Mouse (Mus musculus) heart, adult 11 months (tissue): ENCODE measurements around the gene Ccdc65.

ENCODE experiments used
- DNase-seq: peaks from one replicate; pipeline ENCODE4 v3.0.0; 2022

The Ccdc65 gene

DNA sequence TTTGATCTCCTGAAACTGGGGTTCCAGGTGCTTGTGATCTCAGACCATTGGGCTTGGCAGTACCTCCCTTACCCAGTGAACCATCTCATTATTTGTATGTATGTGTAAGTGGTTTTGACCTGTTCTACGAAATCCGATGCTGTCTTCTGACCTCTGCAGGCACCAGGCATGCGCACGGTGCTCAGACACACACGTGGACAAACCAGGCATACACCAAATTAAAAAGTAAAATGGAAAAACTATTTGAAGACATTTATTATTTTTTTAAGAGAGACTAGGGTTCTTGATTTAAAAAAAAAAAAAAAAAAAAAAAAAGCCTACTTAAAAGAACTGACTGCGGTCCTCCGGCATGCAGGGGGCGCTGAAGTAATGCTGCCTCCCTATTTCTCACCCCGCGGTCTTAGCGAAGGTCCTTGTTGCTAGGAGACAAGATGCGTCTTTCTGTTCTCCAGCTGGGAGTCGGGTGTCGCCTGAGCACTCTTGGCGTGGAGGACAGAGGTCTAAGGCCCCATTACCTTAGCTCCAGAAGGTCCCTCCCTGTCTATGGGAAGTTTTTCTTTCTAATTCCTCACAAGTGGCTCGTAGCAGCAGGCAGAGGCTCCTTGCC is at the start of gene Ccdc65:
Ccdc65 (plus strand) TSS at position 442 of the 607 bp plus-strand sequence.
- peak; percentile 98 for DNase-seq

DNA sequence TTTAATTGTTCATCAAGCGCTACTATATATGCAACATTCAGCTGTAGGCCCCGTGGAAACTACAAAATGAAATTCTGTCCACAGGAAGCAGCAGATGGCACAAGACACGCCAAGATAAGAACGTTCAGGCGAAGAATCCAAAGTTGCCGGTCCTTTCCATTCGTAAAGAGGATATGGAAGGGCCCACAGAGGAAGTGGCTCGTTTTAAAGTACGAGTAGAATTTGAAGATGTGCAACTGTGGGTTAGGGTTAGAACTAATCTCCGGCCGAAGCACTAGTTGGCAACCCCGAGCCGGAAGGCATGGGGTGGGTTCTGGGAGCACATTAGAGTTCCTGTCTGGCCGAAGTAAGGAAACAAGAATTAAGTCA is 45.8 kb upstream of the Ccdc65 start:
- peak; percentile 86 for DNase-seq

DNA sequence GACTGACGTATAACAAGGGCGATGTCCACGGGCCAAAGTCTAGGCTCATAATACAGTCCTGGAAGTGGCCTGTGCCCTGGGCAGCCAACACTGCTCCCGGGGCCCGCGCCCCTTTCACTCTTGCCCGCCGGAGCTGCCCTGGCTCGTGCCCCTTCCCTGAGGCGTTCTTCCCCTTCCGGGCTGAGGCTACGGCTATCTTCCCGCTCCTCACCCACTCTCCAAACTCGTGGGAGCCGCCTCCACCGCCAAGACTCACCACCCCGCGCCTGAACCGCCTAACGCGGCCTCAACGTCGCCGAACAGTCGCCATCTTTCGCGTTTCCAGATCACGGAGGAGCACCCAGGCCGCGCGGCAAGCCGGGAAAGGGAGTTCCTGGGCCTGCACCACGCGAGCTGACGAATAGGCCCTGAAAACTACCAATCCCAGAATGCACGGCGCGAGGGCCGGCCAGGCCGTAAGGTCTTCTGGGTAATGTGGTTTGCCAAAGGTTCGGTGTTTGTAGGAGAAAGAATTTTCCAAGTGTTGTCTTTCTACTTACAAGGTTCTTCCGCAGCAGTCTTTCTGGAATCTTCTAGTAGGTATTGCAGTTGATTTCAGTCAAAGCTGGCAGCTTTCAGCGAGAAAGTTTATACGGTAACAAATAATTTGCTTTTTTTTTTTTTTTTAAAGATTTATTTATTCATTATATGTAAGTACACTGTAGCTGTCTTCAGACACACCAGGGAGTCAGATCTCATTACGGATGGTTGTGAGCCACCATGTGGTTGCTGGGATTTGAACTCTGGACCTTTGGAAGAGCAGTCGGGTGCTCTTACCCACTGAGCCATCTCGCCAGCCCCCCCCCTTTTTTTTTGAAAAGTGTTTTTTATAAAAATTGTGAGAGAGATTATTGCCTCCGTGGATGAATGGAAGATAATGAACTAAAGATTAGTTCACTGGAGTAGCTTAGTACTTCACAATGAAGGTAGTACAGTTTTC is 45.2 kb upstream of the Ccdc65 start, which contains the start of gene Ddx23:
Ddx23 (minus strand) TSS at position 328 of the 979 bp plus-strand sequence.
- DNase-seq: peak; percentile 99

DNA sequence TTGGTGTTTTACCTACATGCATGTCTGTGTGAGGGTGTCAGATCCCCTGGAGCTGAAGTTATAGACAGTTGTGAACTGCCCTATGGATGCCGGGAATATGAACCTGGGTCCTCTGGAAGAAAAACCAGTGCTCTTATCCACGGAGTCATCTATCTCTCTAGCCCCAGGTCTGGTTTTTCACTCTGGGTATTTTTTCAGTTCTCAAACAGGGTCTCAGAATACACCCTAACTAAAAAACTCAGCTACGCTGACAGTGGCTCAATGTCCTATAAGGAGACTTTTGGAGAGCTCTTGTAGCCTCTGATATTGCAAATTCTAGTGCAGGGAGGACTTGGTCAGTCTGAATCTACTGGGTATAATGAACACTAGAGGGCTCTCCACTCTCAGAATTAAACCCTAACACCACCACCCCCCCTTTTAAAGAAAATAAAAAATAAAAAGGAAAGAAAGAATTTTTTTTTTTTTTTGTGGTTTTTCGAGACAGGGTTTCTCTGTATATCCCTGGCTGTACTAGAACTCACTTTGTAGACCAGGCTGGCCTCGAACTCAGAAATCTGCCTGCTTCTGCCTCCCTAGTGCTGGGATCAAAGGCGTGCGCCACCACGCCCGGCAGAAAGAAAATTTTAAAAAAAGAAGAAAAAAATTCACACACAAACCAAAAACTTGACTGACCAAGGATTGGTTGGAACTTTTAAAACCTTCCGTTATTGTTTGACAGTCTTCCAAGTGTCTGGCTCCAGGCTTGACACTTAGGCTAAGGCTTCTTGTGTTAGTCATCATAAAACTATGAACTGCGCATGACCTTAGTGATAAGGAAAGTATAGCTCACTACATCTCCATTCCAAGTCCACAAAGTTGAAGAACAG is 43.7 kb upstream of the Ccdc65 start:
- DNase-seq: no peak

DNA sequence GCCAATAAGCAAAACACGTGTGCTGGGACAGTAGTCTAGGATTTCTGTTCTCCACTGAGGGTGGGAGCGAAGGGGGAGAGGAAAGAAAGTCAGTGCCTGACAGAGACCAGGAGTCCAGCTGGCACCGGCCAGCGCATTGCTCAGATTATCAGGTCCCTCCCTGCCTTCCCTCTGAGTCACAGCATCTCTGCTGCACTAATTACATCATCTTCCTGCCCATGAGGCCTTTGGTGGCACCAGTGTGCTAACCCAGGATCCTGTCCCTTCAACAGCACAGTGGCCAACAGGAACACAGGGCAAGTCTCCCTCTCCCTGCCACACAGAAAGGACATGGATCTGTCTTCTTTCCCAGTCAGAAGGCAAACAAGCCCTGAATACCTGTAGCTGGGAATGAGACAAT is 35.4 kb upstream of the Ccdc65 start:
- peak; percentile 95 for DNase-seq

DNA sequence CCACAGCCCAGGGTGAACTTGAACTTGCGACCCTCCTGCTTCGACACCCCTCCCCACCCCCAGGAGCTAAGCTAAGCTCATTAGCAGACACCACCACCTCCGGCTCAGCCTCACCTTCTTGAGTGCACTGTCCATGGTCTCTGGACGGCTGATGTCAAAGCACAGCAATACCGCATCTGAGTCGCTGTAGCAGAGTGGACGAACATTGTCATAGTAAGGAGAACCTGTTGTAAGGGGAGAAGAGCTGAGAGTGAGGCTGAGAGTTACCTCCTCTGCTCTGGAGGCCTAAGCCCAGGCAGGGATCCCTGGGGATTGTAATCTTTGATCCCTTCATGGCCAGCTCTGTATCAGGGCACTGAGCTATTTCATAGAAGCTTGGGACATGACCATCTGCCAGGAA is 34.3 kb upstream of the Ccdc65 start:
- no peak for DNase-seq

DNA sequence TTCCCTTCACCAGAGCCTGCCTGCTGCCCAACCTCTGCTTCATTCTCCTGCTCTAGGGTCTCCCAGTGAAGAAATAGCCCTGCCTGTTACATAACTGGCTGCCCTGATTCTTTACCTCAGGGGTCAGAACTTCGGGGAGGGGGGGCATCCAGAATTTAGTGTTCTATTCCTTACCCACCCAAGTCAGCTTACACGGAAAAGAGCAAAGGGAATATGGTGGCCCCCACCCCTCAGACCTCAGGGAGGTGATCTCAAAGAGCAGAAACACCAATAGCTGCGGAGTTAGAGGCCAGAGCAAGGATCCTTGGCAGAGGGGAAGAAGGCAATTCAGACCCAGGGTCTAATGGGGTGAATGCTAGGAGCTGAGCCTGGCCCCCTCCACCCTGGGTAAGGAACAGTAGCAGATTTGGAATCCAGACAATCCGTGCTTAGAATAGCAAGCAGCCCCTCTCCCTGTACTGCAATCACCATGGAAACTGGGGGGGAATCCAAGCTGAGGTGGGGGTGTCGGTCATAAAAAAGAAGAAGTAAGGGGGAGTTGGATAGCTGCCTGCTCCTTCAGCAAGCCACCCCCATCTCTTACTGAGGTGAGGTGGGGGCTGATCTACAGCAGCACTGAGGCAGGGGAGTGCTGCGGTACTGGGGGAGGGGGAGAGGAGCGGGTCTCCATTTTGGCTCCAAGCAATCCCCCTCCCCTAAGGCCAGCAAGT is 33.6 kb upstream of the Ccdc65 start:
- DNase-seq: peak; percentile 88

DNA sequence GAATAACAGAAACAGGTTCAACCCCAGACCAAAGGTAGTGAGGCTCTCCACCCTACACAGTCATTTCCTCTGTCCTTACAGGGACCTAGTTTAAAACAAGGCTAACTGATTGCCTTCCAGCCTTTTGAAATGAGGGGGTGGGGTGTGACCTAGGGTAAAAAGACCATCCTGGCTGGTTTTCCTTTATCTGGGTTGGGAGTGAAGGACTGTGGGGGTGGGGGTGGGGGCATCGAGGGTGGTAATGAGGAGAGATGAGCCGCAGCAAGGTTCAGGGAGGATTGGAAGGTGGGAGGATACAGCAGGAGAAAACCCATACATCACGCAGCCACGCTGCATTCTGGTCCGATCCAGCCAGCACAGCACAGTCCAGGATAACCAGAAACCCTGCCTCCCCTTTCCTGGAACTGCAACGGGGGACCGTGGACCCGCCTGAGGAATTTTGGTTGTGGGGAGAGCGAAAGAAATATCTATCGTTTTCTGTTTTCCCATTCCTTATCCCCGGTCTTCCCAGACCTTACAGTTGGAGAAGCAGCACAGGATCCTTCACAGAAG is 32.9 kb upstream of the Ccdc65 start:
- DNase-seq: peak; percentile 78

DNA sequence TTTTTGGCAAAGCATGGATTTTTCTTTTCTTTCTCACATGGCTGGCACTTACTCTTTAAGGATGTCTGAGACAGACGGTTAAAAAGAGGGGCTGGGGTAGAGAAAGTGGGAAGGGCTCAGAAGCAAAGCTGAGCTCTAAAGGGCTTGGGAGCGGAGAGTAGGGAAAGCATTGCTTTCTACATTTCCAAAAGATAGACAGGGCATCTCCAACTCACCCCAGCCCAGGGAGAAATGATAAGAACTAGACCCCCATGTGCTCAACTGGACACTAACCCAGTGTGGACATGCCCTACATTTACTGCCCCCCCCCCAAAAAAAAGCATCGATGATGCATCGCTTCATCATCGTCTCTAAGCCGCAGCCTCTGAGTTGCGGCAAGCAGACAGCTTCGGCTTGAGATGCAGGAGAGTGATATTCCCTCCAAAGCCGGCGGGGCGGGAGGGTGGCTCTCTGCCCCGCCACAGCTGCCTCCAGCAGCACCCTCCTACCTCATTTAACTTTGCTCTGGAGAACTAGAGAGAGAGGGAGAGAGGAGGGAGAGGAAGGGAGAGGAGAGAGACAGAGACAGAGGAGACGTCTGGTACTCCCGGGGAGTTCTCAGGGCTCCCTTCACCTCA is 32.3 kb upstream of the Ccdc65 start:
- DNase-seq: no peak

DNA sequence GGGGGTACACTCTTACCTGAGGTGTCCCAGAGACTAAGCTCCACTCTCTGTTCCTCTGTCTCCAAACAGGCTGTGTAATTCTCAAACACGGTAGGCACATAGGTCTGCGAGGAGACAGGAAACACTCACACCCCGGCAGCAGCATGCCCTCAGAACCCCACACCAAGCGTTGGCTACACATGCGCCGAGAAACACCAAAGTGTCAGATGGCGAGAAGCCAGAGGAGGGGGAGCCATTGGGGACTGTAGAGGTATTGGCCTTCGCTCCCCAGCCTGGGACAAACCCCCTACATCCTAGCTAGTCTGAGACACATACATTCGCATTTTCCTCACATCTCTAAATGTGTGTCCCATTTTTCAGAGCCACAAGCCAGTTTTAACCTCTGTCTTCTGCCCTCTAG is 31.5 kb upstream of the Ccdc65 start:
- peak; percentile 95 for DNase-seq

DNA sequence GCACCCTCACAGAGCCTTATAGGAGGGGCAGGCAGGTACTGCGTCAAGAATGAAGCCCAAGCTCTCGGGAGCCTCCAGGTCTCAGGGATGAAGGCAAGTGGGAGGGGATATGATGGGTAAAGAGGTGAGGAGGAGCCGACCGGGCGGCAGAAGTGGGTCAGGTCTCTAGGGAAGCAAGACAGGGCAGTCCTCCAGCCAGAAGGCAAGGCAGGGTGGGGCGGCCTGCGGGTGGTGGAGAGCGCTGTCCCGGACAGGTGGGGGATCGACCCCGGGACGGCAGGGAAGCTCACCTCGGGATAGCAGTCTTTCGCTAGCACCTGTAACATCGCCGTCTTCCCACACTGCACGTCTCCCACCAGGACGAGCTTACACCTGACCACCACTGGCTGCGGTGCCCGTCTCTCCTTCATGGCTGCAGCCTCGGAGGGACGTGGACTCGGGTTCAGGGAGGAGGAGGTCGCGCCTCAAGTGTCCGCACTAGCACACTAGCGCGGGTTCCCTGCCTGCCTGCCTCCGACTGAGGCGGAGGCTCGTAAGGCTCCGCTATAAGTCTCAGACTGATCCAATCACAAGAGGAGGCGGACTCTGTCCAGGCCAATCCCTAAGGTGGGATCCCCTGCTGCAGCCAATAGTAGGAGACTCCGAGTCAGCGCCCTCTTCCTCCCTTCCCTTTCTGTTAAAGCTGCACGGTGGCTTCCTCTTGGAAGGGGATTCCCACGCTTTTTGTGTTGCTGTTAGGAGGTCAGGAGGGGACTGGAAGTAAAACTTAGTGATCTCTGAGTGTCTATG is 30.9 kb upstream of the Ccdc65 start, which contains the start of gene Rnd1:
Rnd1 (minus strand) TSS at position 522 of the 789 bp plus-strand sequence.
- peak; percentile 100 for DNase-seq

DNA sequence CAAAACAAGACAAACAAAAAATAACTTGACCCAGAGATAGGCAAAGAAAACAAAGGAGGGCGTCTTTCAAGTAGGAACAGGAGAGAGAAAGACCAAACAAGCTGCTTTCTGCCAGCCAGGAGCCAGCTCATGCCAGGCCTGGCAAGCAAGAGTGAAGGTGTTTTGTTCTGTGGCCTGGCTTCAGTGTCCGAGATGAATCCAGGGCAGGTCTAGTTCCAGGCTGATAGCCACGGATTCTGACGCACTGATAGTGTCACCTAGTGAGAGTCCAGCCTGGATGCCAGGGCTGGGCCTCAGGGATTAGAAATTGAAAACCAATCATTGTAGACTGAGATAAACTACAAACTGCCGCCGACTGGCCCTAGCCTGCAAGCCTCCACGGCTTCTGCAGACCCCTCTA is 30.0 kb upstream of the Ccdc65 start:
- peak; percentile 86 for DNase-seq

DNA sequence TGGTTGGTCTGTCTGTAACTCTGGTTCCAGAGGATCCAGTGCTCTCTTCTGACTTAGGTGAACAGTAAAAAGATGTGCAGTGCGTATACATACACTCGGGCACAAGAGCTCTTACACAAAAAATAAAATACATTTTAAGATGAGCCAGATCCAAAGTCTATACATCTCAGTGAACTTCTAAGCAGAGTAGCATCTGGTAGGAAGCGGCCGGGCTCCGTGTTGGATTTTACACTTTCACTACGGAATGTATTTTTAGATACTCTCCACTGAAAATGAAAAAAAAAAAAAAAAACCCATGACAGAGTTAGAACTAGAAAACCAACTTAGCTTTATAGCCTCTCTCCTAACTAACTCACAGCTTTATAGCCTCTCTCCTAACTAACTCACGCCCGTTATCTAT is 27.3 kb upstream of the Ccdc65 start:
- no peak for DNase-seq

DNA sequence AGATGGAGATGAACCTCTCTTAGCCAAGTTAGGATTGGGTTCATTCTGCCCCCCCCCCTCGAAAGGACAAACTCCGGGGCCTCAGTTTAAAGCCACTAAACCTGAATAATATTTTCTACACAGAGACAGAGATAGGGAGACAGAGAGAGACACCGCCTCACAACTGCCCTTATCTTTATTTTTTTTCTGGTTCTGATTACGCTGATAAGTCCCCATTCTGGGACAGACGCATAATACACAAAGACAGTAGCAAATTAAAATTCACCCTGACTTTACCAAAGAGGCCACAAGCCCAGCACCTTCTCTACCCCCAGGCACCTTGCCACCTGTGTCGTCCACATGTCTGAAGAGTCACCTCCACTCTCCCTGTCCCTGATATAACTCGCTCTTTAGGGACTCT is 26.4 kb upstream of the Ccdc65 start:
- DNase-seq: no peak

DNA sequence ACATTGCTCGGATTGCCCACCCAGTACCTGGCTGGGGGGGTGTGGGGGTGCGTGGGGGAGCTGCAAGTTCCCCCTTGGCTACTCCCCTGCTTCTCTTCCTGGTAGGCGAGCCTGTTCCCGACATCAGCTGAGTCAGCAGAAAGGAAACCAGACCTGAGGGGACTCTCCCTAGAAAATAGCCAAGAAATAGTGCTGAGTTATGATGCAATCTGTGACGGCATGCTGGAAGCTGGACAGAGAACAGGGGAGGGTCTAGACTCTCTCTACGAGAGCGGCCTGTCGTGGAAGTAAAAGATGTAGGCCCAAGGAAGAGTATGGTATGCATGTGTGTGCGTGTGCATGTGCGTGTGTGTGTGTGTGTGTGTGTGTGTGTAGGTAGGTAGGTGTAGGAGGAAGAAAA is 24.8 kb upstream of the Ccdc65 start:
- DNase-seq: no peak

DNA sequence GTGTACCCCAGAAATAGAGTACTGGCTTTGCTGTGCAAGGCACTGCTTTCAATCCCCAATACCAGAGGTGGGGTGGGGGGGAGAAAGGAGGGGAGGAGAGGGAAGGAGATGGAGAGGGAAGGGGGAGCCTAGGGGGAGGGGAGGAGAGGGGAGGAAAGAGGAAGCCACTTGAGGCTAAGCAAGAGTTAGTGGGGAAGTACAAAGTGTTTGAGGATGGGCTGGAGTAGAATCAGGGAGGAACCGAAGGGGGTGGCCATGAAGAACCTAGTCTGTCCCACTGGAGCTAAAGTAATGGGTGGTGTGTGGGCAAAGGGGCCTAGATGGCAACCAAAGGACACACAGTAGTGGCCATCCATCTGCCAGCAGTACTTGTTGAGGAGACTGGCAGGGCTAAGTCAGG is 24.3 kb upstream of the Ccdc65 start:
- DNase-seq: no peak

DNA sequence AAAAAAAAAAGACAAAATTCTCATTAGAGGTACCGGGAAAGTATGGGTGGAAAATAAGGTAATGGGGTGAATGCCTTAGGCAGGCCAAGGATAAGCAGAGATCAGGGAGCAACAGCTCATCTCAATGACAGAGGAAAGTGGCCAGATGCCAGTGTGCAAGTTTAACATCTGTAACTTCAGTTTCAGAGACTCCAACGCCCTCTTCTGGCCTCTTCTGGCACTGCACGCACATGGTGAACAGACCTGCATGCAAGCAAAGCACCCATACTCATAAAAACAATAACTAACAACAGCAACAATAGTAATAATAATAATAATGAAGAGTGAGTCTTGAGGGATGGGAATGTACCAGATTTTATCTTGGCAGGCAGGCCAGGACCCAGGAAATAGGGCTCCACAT is 22.1 kb upstream of the Ccdc65 start:
- no peak for DNase-seq

DNA sequence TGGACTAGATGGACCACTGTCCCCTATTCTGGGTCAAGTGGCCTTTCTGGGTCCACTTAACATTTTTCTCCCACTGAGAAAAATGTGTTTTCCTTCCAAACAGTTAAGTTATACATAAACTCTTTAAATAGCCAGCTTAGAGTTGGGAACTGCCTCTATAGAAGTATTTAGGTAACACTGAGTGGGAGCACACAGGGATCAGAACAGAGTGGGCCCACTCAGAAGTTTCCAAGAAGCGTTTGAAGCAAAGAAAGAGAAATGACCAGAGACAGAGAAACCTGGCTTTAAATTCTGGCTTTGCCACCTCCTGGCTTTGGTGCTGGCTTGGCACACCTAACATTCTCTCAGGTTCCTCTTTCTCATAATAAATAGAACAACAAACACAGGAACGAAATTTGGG is 18.3 kb upstream of the Ccdc65 start:
- DNase-seq: no peak

DNA sequence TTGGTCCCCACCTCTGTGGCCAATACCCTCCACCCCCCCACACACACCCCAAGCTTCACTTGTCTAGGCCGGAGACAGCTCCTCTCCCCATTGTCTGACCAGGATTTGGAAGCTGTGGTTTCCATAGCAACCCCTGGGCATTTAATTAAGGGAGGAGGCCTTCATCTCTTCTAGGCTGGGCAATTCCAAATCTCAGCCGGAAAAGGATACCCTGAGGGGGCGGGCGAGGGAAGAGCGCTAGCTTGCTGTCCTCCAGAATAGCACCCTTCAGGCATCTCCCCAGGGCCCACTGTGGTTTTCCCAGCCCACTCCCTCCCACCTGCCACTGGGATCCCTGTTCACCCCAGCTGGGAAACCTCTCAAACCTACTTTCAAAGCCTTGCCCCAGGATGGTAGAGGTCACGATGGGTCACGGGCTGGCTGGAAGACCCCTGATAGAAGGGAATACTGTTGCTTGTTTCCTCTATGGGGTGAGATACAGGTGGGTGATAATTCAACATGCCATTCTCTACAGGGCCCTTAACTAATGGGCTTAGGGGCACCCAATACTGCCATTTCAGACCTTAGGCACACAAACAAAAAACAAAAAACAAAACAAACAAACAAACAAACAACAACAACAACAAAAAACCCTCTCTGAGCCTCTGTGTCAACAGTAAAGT is 16.4 kb upstream of the Ccdc65 start:
- DNase-seq: no peak

DNA sequence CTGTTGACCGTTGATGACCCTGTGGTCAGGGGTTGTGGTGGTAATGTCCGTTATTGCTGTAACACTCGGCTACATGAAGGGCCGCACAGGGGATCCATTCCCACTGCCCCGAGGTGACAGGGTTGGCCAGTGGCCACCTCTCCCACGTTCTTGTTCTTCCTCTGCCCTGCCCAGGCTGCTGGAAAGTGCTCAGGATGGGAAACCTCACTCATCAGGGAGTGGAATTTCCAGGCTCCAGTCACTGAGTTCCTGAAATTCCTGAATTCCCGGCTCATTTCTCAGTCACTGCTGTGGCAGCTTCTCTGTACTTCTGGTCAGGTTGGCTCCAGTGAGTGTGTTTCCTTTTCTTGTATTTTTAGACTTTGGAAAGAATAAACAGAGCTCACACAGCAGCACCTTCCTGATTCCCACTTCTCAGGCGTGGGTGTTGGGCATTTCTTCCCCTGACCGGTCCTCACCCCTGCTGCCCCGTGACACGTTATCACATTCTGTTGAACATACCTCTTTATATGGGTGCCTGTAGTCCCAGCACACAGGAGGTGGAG is 15.8 kb upstream of the Ccdc65 start:
- peak; percentile 98 for DNase-seq
